Mouse (Mus musculus) inflammation-experienced regulatory T-cells, adult 6 months (primary cell): ENCODE measurements around the gene Atp6v1g2. TPM values are rescaled to one million over a fixed set of nuclear protein-coding genes. Genes with fewer than 3 reads are reported as not detected.

Experiments used
- ATAC-seq: one replicate; pipeline ENCODE4 v1.8.0; 2017
- polyA plus RNA-seq, 3 experiments: library from polyadenylated mRNA; unstranded; fragments of 100-300 nt; shearing (Covaris generic); gene quantifications; one replicate each; pipeline ENCODE4 v1.2.1; 2017

The Atp6v1g2 gene
- polyA plus RNA-seq, 3 experiments from 2014 or later = 4.6 to 7.2 (median 5.9) TPM

DNA sequence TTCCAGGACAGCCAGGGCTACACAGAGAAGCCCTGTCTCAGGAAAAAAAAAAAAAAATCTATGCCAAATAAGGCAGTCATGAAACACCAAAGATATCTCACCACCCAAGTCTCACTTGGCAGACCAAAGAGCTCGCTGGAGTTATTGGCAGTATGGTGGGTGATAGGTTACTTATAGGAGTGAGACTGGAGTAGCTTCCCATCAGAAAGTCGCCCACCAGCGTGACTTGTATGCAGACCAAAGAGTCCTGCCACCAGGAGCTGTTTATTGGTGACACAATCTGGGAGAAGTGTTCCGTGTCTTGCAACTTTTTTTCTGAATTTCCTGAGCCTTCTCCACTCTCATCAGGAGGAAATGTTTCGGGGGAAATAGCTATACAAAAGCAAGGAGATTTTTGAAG is 6.2 kb downstream of the Atp6v1g2 start:
- no peak for ATAC-seq

DNA sequence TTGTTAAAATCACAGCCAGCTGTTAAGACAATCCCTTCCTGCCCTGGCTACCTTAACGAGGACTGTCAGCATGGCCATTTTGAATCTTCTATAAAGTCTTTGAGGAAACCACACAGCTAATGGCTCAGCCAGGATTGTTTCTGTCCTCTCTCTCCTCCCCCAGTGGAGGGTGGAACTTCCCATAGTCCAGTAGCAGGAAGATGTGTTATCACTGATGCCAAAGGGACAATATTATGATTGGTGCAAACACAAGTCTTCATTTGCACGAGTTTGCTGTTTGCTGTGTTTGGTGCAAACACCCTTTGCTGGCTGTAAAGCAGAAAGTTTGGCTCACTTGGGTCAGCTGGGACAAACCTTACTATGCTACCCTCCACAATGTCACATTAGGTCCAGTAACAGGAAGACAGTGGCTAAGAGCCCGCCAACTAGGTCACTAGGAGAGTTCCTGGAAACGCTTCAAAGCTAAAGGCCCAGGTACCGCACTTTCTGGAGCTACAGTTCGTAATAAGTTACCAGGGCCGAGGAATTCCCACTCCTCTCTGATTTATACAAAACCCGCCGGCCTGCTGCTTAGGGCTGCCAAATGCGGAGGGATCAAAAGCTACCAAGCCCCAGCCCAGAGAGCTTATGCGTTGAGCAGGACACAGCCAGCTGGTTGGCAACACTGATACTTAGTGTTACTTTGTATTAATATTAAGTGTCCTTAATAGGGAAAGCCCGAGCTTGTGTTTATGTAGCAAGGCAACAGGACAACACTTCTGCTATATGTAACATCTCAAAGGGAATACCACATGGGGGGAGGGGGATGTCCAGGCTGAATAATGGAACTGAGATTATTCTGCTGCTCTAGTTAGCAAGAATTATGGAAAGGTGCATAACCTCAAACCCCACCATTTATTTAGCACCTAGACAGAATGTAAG is 7.2 kb downstream of the Atp6v1g2 start:
- ATAC-seq = no peak

DNA sequence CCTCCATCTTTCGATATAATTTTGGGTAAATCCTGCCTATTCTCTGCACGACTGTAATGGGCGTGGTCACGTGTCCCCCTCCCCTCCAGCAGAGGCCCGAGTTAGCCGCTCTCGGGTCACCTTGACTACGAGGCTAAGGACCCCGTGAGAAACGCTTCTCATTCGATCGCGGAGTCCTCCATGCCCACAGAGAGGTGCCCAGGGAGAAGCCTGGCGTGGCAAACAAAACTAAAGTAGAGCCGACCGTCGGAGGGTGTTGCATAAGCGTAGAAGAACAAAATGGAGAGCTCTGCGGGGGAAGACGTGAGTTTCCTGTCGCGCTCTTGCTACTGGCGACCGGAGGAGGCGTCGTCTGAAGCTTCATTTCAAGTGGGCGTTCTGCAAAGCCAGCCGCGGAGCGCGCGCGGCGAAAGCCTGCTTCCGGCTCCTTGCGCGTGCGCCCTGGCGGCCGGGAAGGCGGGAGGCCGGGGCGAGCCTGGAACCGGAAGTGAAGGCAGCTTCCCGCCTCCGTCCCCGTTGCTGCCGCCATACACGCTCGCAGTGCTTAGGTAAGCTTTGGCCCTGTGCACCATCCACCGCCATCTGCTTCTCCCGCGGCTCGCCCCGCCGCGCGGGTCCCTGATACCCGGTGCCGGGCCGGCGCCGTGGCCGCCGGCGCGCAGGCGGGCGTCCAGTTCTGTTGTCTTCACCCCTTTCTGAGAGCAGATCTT is 8.0 kb downstream of the Atp6v1g2 start, which contains the start of gene Ddx39b:
Ddx39b (plus strand) TSS at position 442 of the 710 bp plus-strand sequence.
- peak; percentile 68 for ATAC-seq

DNA sequence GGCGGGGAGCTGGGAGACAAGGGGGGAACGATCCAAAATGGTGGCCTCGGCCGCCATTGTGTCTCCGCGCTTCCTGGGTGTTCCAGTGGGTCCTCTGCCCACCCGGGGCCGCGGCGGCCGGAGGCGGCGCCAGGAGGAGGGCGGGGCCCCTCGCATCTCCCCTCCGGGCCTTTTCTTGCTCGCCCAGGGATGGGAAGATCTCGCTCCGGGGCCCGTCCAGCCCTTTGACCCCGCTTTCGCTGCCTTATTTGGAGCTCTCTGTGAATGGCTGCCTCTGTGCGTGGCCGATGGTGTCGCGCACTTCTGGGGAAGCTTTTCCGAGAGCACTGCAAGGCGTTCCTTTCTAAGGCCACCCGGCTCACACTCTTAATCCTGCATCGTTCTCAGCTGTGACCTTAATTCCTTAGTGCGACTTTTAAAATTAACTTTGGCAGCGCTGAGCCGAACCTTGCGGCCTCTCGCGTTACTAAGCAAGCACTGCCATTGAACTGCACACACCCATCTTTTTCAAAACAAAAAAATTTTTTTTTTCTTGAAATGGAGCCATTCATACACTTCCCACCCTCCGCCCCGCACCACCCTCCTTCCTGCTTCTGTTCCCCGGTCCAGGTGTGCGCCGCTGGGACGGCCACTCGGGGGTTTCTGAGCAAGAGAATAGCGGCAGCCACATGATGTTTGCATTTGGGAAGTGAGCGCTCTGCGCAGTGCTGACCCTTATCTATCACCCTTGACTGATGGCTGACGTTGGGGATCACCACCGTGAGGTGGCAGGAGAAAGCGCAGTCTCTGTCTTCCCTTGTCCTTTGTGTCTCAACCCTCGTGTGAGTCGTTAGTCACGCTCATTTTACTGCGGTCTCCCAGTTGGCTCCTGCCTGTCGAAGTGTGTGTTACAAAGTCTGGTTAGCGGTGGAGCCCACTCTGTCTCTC is 8.8 kb downstream of the Atp6v1g2 start:
- peak; percentile 43 for ATAC-seq

DNA sequence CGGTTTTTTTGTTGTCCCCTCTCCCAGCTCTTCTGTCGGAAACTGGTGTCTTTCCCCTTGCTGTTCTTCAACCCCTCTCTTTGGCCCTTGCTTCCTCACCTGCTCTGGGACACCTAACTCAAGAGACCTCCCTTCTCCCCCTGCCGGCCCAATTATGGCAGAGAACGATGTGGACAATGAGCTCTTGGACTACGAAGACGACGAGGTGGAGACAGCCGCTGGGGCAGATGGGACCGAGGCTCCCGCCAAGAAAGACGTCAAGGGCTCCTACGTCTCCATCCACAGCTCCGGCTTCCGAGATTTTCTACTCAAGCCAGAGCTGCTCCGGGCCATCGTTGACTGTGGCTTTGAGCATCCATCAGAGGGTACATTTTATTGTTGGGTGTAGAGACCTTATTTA is 9.6 kb downstream of the Atp6v1g2 start:
- ATAC-seq = no peak

DNA sequence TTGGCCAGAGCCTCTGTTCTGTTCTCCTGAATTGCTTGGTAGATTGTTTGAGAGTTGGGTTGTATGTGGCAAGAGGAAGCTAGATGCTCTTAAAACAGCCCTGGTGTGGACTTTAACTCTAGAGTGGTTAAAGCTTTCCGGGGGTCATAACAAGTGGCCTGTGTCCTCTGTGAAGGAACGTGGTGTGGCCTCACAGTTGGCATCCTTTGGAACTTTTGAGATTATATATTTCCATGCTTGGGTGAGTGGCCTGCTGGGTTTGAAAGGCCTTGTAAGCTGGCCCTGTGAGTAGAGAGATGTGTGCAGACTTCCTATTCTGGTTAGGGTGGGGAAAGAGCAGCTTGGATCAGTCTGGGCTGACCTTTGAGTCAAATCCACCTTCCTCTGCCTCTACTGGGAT is 11.5 kb downstream of the Atp6v1g2 start:
- no peak for ATAC-seq

DNA sequence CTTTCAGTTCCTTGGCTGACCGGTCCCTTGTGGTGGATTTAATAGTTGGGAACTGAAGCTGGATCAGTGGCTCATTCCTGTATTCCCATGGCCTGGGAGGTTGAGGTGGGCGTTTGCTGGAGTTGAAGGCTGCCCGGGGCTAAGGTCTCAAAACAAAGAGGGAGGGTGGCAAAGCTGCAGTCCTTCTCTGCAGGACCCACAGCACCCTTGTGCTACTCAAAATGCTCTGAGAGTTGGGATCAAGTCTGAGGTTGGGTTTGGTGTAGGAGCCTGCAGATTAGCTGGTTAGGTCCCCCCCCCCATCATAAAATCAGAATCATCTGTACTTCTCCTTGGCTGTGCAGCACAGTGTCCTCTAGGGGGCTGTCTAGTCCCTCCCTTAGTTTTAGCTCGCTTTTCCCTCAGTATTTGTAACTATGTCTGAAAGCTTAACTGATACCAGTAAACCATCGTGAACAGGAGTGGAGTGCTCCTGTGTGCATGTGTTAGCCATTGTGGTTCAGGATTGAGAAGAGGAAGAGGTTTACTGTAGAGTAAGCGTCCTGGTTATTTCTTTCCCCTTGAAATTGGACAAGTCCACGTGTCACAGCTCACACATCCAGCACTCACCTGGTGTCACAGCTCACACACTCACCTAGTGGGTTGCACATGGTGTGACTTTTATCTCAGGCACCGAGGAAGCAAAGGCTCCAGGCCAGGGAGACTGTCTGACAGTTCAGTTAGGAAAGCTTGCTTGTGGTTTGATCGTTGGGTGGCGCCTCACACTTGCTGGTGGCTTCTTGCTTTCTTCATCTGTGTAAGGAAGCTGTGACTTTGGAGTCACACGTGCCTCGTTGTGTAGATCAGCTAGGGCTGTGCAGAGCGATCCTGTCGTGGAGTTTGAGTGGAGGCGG is 12.5 kb downstream of the Atp6v1g2 start:
- ATAC-seq = no peak

DNA sequence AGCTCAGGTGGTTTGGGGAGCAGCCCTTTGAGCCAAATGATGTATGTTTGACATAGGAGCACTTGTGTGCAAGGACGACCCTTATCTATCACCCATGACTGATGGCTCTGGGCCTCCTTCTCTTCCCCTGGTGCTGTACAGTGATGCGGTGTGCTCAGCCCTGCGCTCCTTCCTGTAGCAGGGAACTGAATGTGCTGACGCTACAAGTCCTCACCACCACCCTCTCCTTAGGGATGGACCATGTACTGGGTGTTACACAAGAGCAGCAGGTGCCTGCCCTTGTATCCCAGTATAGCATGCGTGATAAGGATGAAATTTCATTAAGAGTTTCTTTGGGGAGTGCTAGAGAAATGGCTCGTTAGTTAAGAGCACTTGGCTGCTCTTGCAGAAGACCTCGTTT is 13.7 kb downstream of the Atp6v1g2 start:
- ATAC-seq = no peak

DNA sequence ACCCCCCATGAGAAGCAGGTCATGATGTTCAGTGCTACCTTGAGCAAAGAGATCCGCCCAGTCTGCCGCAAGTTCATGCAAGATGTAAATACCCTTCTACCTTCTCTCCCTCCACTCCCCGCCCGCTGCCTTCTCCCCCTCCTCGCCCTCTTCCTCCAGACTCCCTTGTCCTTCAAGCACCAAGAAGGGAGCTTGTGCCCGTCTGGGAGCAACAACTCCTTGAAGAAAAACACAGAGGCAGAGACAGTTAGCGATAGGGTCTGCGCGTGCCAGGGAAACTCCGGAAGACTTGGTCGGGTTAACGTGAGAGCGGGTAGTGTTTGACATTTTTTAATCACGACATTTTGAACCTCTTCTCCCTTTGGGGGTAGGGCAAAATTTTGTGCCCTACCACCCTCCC is 15.5 kb downstream of the Atp6v1g2 start:
- no peak for ATAC-seq

DNA sequence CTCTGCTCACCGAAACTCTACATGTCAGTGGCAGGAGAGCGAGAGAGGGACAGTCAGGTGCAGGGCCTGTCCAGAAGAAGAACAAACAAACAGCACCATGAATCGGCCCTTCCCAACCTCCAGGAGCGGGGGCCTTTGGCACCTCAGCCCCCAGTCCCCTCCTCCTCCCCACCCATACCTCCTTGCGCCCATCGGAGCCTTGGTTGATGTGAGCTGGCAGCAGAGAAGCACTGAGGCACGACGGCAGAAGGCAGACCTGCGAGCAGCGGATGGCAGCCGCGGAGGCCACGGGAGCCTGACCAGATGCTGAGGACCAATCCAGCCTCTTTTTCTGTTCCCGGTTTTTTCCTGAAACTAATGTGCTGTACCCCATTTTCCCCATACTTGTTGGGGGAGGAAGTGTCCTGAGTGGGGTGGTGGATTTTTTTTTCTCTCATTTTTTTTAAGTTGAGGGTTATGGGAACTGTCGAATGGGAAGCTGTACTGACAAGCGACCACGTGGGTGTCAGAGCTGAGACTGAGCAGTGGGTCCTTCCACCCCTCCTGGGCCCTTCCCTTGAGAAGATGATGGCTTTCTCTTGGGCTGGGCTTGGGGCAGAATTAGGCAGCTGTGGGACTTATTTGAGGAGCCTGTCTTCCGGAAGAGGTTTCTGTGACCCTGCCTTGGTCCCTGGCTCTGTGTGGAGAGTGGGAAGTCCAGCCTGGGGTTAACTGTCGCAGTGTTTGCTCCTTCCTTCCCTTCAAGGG is 16.2 kb downstream of the Atp6v1g2 start:
- no peak for ATAC-seq

DNA sequence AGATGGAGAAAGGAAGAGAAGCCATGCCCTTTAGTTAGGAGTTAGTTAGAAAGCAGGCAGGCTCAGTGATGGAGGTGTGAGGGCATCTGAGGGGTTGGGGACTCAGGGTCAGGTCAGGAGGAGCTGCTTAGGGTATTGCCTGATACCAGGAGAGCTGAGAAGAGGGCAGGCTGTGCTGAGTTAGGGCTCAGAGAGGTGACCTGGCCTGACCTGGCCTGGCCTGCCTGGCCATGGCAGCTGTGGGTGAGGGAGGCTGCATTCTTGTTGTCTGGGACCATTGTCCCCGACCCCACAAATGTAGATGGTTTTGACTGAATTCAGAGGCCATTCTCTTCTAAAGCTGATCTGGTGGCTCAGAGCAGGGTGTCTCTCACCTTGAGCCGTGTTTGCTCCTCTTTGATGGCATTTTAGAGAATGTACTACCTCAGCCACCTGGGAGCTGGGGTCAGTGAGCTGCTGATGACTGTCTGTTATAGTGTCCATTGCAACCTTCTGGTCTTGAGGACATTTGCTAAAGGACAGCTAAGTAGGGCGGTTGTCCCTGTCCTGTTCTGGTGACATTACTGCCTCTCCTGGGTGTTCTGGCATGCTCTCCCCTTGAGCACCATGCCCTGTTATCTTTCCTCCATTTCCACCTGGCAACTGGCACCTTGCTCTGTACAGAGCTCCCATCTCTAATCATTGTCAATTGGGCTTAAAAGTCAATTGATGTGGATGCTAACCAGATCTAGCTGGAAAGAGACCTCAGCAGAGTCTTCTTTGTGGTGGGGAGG is 17.1 kb downstream of the Atp6v1g2 start:
- ATAC-seq = no peak

DNA sequence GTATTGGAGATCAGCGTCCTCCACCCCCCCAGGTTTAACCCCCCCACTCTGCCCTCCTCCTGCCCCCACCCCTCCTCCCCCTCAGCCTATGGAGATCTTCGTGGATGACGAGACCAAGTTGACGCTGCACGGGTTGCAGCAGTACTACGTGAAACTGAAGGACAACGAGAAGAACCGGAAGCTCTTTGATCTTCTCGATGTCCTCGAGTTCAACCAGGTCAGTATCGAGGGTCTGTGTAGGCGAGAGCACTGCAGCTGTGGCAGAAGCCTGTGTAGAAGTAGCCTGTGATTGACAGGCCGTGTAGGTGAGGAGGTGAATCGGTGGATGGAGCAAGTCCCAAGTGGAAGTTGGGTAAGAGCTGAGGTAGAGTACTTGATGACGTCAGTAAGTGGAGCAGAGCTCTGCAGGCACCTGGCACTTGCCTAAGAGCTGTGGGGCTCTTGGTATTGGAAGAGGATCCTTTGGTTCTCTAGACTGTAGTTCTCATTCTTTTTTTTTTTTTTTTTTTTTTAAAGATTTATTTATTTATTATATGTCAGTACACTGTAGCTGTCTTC is 17.8 kb downstream of the Atp6v1g2 start:
- ATAC-seq = no peak

DNA sequence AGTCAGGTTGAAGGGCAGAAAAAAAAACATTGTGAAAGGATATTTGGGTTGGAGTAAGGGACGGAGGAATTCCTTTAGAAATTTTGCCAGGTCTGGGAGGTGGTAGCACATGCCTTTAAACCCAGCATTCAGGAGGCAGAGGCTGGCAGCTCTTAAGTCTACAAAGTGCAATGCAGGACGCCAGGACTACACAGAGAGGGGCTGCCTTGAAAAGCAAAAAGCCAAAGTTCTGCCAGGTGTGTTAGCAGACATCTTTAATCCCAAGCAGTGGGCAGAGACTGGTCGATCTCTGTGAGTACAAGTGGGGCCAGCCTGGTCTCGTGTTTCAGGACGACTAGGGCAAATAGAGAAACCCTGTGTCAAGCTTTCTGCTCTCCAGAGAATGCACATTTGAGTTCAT is 18.5 kb downstream of the Atp6v1g2 start:
- ATAC-seq = no peak

DNA sequence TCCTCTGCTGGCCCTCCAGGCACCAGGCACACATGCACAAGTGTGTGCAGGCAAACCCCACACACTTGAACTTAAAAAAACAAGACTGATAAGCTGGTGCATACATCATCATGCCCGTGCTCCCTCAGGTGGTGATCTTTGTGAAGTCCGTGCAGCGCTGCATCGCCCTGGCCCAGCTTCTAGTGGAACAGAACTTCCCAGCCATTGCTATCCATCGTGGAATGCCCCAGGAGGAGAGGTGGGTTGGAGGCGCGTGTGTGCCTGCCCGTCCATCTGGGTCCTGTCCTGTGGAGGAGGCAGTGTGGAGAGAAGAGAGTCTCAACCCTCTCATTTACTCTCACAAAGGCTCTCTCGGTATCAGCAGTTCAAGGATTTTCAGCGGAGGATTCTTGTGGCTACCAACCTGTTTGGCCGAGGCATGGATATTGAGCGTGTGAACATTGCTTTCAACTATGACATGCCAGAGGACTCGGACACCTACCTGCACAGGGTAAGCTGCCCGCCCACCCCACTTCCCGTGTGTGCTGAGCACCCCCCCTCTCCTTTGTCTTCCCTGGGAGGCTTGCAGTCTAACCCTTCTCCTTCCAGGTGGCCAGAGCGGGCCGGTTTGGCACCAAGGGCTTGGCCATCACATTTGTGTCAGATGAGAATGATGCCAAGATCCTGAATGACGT is 19.3 kb downstream of the Atp6v1g2 start:
- ATAC-seq = no peak

DNA sequence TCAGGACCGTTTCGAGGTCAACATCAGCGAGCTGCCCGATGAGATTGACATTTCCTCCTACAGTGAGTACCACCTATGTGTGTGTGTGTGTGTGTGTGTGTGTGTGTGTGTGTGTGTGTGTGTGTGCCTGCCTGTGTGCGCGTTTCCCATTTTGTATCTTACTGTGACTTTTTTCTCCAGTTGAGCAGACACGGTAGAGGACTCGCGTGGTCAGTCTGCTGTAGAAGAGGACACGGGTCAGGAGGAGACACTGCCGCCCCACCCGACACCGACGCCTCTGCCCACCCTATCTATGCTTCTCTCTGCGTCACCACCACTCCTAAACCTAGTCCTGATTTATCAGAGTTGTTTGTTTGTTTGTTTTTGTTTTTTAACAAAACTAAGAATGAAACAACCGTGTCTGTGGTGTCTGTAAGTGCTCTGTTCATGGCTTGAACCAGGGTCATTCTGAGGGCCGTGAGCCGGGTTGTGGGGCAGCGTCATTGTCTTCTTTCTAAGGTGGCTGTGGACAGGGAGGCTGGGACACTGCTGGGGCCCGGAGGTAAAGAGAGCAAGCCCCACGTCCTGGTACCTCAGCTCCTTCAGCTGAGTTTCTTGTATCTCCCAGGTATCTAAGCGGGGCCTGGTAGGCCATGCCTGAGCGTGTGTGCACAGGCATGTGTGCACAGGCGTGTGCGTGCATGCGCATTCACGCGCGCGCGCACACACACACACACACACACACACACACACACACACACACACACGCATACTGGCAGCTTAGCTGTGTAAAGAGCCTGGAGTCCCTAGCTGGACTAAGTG is 20.0 kb downstream of the Atp6v1g2 start:
- ATAC-seq = no peak

DNA sequence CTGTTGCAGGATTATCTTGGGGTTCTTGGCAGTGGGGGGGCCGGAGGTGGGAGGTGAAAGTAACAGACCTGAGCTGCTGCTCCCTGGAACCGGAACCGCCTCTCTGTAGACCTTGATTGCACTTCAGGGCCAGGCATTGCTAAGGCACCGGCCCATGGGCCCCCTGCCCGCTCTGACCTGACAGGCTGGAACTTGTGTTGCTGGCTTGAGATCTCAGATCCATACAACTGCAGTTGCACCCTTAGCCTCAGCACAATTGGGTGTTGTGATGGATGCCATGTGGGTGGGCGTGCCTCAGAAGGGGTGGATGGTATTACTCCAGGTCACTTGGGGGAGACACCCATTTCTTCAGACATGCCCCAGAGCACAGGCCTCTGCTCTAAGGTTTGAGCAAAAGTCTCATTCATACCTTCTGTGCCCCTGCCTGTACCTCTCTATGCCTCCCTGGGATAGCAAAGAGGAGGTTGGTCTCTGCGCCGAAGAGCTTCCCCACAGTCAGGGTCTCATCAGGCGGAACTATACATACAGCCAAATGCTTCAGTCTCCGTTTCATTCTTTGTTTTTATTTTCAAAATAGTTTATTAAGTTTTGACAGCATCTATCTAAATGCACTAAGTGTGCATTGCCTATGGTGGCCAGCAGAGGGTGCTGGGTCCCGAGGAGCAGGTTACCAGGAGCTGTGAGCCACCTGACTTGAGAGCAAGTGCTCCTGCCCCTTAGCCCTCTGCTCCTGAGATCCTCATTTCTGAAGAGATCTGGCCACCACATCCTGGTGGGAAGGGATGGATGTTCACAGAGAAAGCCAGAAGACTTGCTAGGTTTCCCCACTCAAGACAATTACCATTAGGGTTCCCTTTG is 21.0 kb downstream of the Atp6v1g2 start:
- peak; percentile 32 for ATAC-seq

DNA sequence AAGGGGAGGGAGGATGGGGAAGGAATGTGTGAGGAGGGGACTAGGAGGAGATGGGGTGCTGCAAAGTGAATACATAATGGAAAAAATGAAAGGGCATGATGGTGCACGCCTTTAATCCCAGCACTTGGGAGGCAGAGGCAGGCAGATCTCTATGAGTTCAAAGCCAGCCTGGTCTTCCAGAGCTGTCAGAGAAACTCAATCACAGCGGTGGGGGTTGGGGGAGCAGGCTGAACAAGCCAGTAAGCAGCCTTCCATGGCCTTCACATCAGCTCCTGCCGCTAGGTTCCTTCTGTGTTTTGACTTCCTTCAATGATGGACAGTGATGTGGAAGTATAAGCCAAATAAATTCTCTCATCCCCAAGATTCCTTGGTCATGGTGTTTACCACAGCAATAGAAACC is 21.8 kb downstream of the Atp6v1g2 start:
- no peak for ATAC-seq
